Mouse (Mus musculus): ENCODE data around the gene Ccr8.

- TF ChIP-seq POLR2A (IDR thresholded peaks at IDR 0.05; ENCODE audit: borderline replicate concordance, low read depth, low read length) (no peak), CTCF (IDR thresholded peaks at IDR 0.05; ENCODE audit: low read depth, low read length) (no peak; the same call in 1 of the 2 replicates)
Measured at GRCm38 (mm10) chr9:120043115-120043514, 48.8 kb upstream of the Ccr8 start.
